Mouse (Mus musculus): ENCODE results near the gene Gm7682. TPM values are rescaled to one million over a fixed set of nuclear protein-coding genes. Genes with fewer than 3 reads are reported as not detected.
"Not testable (repeated sequence)": the region's sequence is repeated elsewhere in the genome, so short reads cannot be mapped to it uniquely, and the experiment has no call there.

The Gm7682 gene
- total RNA-seq (2014; rRNA removed; ENCODE audit: low replicate concordance) (not detected in 2 replicates), polyA plus RNA-seq (2015; fragmentation: Nextera tagmentation; extraction: Ambion mirVana) (not detected in 2 replicates)

- ATAC-seq (ENCODE audit: insufficient read depth, low read depth); DNase-seq (ENCODE audit: low spot score); H3K4me2 ChIP-seq (ENCODE audit: low read depth, low read length); H3K36me3 ChIP-seq (replicated peaks; ENCODE audit: control insufficient read depth, insufficient read depth, low read length); H3K4me3 ChIP-seq (ENCODE audit: low read depth, low read length); H3K4me1 ChIP-seq (ENCODE audit: control insufficient read depth, insufficient read depth); H3K9me3 ChIP-seq (replicated peaks; ENCODE audit: control insufficient read depth, low read length); H3K27me3 ChIP-seq (ENCODE audit: control insufficient read depth, insufficient read depth, low read length); H3K27ac ChIP-seq (ENCODE audit: low read depth); H3K9ac ChIP-seq (replicated peaks; ENCODE audit: low read depth, low read length): not testable (repeated sequence)
- no CpG with 5 or more reads among the region's 3 CpGs for WGBS
Observed at GRCm38 (mm10) chr5:94445484-94445883, at the start of gene Gm7682. Gene Gm7682, plus strand, starts transcription at chr5:94445784.

Other genes with a start within 250 kb of the Gm7682 start
- not detected in 2 replicates for gene Gm3106, start 227.8 kb upstream of the Gm7682 start, total RNA-seq (2014; rRNA removed; ENCODE audit: low replicate concordance)
- gene Gm3106, start 227.8 kb upstream of the Gm7682 start, polyA plus RNA-seq (2015; fragmentation: Nextera tagmentation; extraction: Ambion mirVana), result not detected in 2 replicates
- gene A430089I19Rik, start 139.0 kb upstream of the Gm7682 start, total RNA-seq (2014; rRNA removed; ENCODE audit: low replicate concordance), result not detected in 2 replicates
- gene A430089I19Rik, start 139.0 kb upstream of the Gm7682 start, polyA plus RNA-seq (2015; fragmentation: Nextera tagmentation; extraction: Ambion mirVana), result not detected in 2 replicates
- gene Gm6502, start 131.3 kb upstream of the Gm7682 start, total RNA-seq (2014; rRNA removed; ENCODE audit: low replicate concordance), result not detected in 2 replicates
- gene Gm6502, start 131.3 kb upstream of the Gm7682 start, polyA plus RNA-seq (2015; fragmentation: Nextera tagmentation; extraction: Ambion mirVana), result not detected in 2 replicates
- gene AA792892, start 106.0 kb upstream of the Gm7682 start, total RNA-seq (2014; rRNA removed; ENCODE audit: low replicate concordance), result not detected in 2 replicates
- gene AA792892, start 106.0 kb upstream of the Gm7682 start, polyA plus RNA-seq (2015; fragmentation: Nextera tagmentation; extraction: Ambion mirVana), result not detected in 2 replicates
- gene Gm3139, start 80.5 kb downstream of the Gm7682 start, total RNA-seq (2014; rRNA removed; ENCODE audit: low replicate concordance), result not detected in 2 replicates
- gene Gm3139, start 80.5 kb downstream of the Gm7682 start, polyA plus RNA-seq (2015; fragmentation: Nextera tagmentation; extraction: Ambion mirVana), result not detected in 2 replicates
- gene Gm3147, start 170.6 kb downstream of the Gm7682 start, total RNA-seq (2014; rRNA removed; ENCODE audit: low replicate concordance), result not detected in 2 replicates
- not detected in 2 replicates for gene Gm3147, start 170.6 kb downstream of the Gm7682 start, polyA plus RNA-seq (2015; fragmentation: Nextera tagmentation; extraction: Ambion mirVana)
- gene Gm6509, start 178.2 kb downstream of the Gm7682 start, total RNA-seq (2014; rRNA removed; ENCODE audit: low replicate concordance), result not detected in 2 replicates
- not detected in 2 replicates for gene Gm6509, start 178.2 kb downstream of the Gm7682 start, polyA plus RNA-seq (2015; fragmentation: Nextera tagmentation; extraction: Ambion mirVana)
- not detected in 2 replicates for gene Gm6205, start 202.6 kb downstream of the Gm7682 start, total RNA-seq (2014; rRNA removed; ENCODE audit: low replicate concordance)
- not detected in 2 replicates for gene Gm6205, start 202.6 kb downstream of the Gm7682 start, polyA plus RNA-seq (2015; fragmentation: Nextera tagmentation; extraction: Ambion mirVana)

Measured in heart, postnatal 0 days (tissue).